Mouse (Mus musculus): ENCODE measurements at regions not wholly inside any gene's neighbourhood (a gene's known extent, or its start where the extent isn't known, plus 50 kb on each side); places are given as distances from the start of the nearest gene placed in this dataset.
A peak's percentile ranks its signal among the peaks of the same experiment; 100 is the strongest.

DNA sequence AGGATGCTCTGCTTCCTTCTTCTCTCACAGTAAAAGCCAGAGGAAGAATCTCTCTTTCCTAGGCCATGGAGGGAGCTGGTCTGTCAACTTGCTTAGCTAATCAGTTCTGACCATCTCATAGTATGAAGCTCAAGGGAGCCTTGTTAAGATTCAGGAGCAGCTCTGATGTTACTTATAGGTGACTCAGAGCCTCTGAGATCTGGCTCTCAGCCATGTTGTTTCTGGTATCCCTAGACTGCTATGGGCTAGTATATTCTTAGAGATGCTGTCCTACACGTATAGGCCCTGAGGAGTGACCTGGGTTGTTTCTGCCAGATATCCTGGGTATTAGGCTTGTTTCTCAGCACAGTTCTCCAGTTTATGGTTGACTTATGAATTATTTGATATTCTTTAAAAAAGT lies 160.9 kb downstream of the 4930564D02Rik start:
- no peak for DNase-seq

DNA sequence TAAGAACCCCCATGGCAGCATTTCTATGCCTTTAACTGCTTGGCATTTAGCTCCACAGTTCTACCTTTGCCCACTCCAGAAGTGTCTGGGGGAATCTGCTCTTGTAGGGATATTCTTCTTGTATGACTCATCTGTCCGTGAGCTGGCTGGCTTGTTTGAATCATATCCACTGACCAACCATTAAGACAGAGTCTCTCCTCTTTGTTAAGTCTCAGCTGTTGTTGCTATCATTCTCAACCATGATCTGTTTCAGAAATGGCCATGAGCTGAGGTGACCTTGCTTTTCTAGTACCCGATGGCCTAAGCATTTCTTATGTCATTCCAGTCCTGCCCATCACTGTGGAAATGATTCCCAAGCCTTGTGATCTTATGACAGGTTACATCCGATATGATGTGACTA lies 161.8 kb downstream of the 4930564D02Rik start:
- no peak for DNase-seq

DNA sequence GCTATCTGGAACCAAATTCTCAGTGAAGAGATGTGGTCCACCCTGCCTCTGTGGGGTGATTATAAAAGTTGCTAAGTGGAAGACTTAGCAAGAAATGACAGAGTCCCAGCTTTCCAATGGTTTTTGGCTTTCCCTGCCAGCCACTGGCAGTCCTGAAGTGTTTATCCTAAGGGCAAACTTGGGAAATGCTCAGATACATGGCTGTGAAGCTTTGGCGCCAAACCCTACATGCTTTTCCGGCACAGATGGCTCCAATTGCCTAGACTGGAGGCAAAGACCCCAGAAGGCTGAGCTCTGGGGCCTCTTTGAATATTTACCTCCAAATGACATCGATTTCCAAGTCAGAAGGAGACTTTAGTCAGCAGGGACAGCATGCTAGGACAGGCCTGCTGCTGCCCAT lies 174.4 kb downstream of the 4930564D02Rik start:
- DNase-seq: no peak

GRCm38 (mm10) chr3:105257096-105257495 lies 190.5 kb downstream of the 4930564D02Rik start:
- DNase-seq: no peak

- DNase-seq: peak; percentile 32
These were observed 176.9 kb upstream of the Kcnd3 start for GRCm38 (mm10) chr3:105275241-105275640.

GRCm38 (mm10) chr3:105280971-105281370 lies 171.2 kb upstream of the Kcnd3 start:
- DNase-seq: no peak

DNA sequence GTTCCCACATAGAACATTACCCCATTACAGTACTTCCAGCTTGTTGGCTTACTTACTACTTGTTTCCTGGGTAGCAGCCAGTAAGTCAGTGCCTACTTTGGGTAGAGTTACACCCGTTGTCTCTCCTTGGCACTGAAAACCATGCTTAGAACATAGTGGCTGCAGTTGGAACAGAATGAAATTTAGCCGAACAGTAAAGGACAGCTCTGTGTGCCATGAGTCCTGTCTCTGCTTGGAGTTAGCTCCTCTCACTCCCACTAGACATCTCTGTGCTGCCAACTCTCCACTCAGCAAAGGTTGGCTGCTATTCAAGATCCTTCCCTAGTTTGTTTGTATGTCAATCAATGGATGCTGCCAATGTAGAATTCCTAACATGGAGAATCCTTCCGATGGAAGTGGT lies 170.4 kb upstream of the Kcnd3 start:
- DNase-seq: no peak

GRCm38 (mm10) chr3:105298273-105298672 lies 153.9 kb upstream of the Kcnd3 start:
- no peak for DNase-seq

- DNase-seq: no peak
These were observed 151.2 kb upstream of the Kcnd3 start for GRCm38 (mm10) chr3:105300693-105301548.

GRCm38 (mm10) chr3:105307676-105308075 lies 144.5 kb upstream of the Kcnd3 start:
- DNase-seq: no peak

DNA sequence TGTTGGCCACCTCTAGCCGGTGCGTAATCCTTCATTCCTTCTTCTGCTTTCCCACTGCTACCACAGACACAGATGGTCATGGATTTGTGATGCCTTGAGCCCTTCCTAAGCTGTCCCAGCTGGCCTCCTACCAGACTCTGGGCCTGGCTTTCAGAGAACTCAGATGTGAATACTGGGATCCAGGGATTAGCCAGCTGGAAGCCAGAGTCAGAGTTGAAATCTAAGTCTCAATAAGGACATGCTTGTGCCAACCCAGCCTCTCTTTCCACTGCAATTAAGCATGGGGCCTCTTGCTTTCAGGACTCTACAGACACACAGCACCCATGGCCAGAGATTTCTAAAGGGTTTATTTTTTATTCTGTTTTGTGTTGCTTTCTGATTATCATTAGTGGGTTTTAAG lies 143.1 kb upstream of the Kcnd3 start:
- no peak for DNase-seq

GRCm38 (mm10) chr3:105353268-105353667 lies 98.9 kb upstream of the Kcnd3 start:
- DNase-seq: no peak

DNA sequence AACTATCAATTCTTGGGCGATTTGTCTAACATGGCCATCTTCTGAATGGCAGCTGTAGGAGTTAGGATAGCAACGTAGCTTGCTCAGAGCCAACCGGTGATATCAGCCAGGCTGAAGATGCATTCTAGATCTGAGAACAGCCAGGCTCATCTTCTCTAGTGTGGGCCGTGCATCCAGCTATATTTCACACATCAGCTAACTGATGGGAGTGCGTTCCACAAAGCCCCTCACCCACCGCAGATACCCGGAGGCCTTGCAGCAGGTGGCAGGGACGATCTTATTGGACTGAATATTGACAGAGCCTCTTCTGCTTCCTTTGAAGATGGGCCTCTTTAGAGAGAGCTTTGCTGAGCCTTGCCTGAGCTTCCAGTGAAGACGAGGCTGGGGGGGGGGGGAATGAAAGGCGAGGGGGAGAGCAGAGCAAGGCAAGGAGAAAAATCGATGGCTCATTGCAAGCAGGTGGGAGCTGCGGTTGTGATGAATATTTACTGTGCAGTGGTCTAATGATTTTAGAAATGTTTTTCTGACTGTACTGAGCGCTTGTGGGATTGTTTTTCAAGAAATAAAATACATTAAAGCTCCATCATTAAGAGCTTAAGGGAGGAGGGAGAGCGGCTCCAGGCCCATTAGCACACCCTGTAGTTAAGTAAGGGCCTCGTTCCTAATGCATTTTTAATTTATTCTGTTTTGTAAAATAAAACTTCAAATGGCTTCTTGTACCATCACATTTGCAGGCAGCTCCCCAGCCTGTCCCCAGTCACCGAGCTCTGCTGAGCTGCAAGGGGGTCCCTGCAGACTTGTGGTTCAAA lies 97.8 kb upstream of the Kcnd3 start:
- no peak for DNase-seq

- DNase-seq: no peak
These were observed 94.6 kb upstream of the Kcnd3 start for GRCm38 (mm10) chr3:105357511-105357910.

DNA sequence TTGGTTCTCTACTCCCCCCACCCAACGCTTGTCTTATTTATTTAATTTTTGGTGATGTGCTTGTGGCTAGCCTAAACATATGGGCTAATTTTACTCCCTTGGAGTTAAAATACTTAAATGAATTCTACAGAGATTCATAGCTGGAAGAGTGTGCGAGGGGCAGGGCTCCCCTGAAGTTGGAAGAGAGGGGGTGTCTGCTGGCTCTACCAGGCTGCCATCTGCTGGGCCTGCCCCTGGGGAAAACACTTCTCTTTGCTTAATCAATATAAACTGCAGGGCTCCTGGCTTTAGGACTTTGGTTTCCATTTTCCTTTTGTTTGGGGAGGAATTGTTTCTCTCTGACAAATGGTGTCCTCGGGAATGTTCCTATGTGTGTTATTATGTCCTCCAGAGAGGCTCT lies 92.5 kb upstream of the Kcnd3 start:
- DNase-seq: no peak

GRCm38 (mm10) chr3:105364685-105365084 lies 87.4 kb upstream of the Kcnd3 start:
- no peak for DNase-seq

GRCm38 (mm10) chr3:105366806-105367205 lies 85.3 kb upstream of the Kcnd3 start:
- no peak for DNase-seq

- DNase-seq: no peak
These were observed 84.2 kb upstream of the Kcnd3 start for GRCm38 (mm10) chr3:105367972-105368371.

GRCm38 (mm10) chr3:105372371-105372828 lies 79.7 kb upstream of the Kcnd3 start:
- DNase-seq: no peak

GRCm38 (mm10) chr3:105374306-105374705 lies 77.8 kb upstream of the Kcnd3 start:
- DNase-seq: no peak

DNA sequence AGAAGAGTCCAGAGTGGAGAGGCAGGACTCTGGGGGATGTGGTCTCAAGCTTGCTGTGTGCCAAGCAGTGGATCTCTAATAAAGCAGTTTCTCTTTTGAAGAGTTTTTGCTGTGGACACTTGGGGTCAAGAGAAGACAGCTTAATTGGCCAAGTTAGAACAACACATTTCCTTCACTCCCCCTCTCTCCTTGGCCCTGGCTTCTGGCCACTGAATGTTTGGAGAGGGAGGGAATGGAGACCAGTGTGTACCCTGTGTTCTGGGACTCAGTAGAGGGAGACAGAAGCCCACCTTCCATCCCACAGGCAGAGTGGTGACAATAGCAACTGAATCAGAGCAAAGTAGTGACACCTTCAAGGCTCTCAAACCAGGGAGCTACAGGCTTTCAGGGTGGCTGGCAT lies 77.3 kb upstream of the Kcnd3 start:
- DNase-seq: no peak

DNA sequence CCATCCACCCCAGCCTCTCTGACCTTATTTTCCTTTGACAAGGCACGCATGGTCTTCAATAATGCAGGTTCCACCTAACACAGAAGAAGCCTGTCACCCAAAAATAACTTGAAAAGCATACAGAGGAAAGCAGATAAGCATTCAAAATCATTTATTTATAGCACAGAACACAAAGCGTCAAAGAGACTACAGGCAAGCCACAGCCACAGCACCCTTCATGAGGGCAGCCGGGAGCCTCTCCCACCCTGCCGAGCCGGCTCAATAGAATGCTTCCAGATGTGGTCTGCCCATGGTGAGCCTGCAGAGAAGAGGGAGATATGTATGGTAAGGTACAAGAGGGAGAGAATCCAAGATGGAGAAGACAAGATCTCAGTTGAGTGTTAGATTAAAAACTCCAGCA lies 76.7 kb upstream of the Kcnd3 start:
- DNase-seq: no peak

- DNase-seq: no peak
These were observed 76.3 kb upstream of the Kcnd3 start for GRCm38 (mm10) chr3:105375820-105376219.

DNA sequence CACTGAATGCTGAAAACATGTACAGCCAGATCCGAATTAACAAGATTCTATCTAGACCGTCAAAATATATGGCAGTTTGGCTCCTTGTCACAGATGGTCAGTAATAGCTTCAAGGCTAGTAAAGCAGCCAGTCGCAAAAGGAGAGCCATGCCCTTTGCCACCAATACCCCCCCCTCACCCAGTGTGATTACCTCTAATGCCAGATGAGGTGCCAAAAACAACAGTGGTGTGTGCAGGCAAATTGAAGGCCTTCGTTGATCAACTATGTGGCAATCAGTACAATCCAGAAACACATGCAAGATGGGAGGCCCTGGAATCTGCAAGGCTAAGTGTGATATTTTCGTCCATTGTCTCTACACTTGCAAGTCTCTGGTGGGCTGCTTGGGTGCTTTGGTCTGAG lies 75.8 kb upstream of the Kcnd3 start:
- no peak for DNase-seq

All from right cerebral cortex, postnatal 4 days (tissue).